Mouse (Mus musculus) embryonic facial prominence, embryonic 10.5 days (tissue): Measurements from ENCODE around the gene Tmie. TPM values are rescaled to one million over a fixed set of nuclear protein-coding genes. Genes with fewer than 3 reads are reported as not detected.

ENCODE experiments used
- DNase-seq: peaks from one replicate; pipeline ENCODE4 v3.0.0-alpha.2; 2017; ENCODE audit warnings: low spot score
- H3K27ac ChIP-seq: fragments of 300-500 bp; sonication (generic); replicated peaks from 2 replicates; pipeline ENCODE4 v1.5.1; 2016; ENCODE audit warnings: mild to moderate bottlenecking
- H3K27me3 ChIP-seq: fragments of 300-500 bp; sonication (generic); replicated peaks from 2 replicates; pipeline ENCODE4 v1.6.1; 2016; ENCODE audit warnings: low read depth, mild to moderate bottlenecking; ENCODE audit not compliant: poor library complexity, severe bottlenecking
- H3K36me3 ChIP-seq: fragments of 300-500 bp; sonication (generic); replicated peaks from 2 replicates; pipeline ENCODE4 v1.6.1; 2016; ENCODE audit warnings: mild to moderate bottlenecking, moderate library complexity
- H3K4me1 ChIP-seq: fragments of 300-500 bp; sonication (generic); 2 replicates; pipeline ENCODE4 v1.6.1; 2016
- H3K4me3 ChIP-seq: fragments of 300-500 bp; sonication (generic); 2 replicates; pipeline ENCODE4 v1.5.1; 2016; ENCODE audit warnings: mild to moderate bottlenecking, moderate library complexity
- H3K9me3 ChIP-seq: fragments of 300-500 bp; sonication (generic); 2 replicates; pipeline ENCODE4 v1.6.1; 2016; ENCODE audit warnings: mild to moderate bottlenecking
- WGBS: fragments of 180-500 bp; shearing (Covaris S2); methylation state at CpG from one replicate; pipeline ENCODE4 v1.1.7; 2016; 5-methylcytosine and 5-hydroxymethylcytosine counted together
- polyA plus RNA-seq: library from polyadenylated mRNA; unstranded; fragments of >200 nt; fragmentation: Nextera tagmentation; extraction: Ambion mirVana; gene quantifications from 2 replicates; pipeline ENCODE4 v1.2.1, GENCODE M21; 2016

Tmie gene
- polyA plus RNA-seq, 1 experiment from 2014 or later: 0.60 TPM

DNA sequence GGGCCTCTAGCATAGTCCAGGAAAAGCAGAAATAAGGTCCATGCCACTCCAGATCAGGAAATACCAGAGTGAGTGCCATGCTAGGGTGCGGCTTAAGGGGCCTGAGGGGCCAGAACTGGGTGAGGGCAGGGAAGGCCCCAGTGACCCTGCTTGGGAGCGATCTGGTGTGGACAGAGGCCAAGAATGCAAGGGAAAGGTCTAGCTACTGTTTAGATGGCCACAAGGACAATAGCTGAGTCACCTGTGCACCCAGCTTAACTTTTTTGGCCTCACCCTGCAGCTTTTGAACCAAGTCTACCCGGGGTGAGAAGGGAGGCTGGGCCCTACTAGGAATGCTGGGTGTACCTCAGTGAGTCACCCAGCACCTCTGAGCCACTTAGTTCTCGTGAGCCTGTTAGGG, 859 bp upstream of the Tmie start:
- H3K9me3 ChIP-seq: no peaks in the 10 kb centered on the region
- no peaks in the 10 kb centered on the region for H3K36me3 ChIP-seq
- 69% methylated on average over 4 of the region's 4 CpGs for WGBS
- no peak overlapping the region for H3K27ac ChIP-seq
- H3K4me3 ChIP-seq: peak overlapping the region; percentile 70
- no peak for DNase-seq
- H3K4me1 ChIP-seq: peaks cover 23% of the 10 kb centered on the region
- peaks cover 62% of the 10 kb centered on the region for H3K27me3 ChIP-seq

DNA sequence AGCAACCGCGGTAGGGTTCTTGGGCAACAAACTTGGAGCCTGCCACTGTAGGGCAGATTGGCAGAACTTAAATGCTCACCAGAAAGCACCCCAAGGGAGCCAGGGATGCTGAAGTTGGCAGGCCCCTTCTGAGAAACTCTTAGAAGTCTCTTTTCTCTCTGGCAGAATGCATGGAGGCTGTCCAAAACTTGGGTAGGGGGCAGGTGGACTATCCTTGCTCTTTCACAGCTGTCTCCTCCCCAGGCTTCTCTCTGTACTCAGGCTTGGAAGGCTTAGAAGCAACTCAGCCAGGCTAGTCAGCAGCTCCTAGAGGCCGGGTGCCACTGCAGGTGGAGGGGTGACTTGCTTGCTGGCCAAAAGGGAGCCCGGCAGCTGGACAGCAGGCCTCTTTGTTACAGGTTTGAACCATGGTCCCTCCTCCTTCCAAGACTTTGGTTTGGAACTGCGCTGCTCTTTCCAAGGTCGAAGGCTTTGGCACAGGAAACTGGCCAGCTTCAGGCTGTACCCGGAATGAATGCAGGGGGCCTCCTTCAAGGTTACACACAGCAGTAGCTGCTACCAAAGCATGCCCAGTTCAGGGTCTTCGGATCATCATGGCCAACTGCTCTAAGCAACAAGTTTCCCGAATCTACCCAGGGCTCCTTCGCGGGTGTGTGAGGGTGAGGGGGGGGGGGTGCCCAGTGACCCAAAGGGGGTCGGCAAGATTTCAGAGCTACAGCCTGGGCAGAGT, 557 bp downstream of the Tmie start, which contains the start of gene Als2cl:
Gene Als2cl (plus strand): TSS at position 680 of the 730 bp plus-strand sequence.
- peak within 1 kb of the TSS; percentile 70 for H3K4me3 ChIP-seq
- H3K36me3 ChIP-seq: no peaks in the 10 kb centered on the region
- H3K27me3 ChIP-seq: peaks cover 74% of the 10 kb centered on the region
- H3K9me3 ChIP-seq: no peaks in the 10 kb centered on the region
- WGBS: 14% methylated on average over 12 of the region's 12 CpGs
- H3K4me1 ChIP-seq: peaks cover 37% of the 10 kb centered on the region
- H3K27ac ChIP-seq: peak within 1 kb of the TSS; percentile 65
- peak; percentile 36 for DNase-seq

DNA sequence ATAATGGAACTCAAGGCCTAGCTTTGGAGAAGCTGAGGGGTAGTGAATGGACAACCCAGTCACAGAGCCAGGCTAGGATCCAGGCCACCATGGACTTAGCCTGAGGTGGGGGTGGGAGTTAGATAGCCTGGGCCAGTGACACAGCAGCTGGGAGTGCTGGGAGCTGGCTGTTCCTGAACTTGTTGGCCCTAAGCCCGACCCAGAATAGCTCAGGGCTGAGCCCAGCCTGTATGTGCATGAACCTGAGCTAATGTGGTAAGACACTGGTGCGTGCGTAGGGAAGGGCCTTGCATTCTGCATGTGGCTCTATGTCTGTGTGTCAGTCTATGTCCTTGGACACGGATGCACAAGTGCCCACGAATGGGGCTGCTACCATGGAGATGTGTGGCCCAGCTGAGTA, 2.0 kb downstream of the Tmie start:
- no peak overlapping the region for H3K27ac ChIP-seq
- H3K36me3 ChIP-seq: no peaks in the 10 kb centered on the region
- H3K9me3 ChIP-seq: no peaks in the 10 kb centered on the region
- H3K4me3 ChIP-seq: no peak overlapping the region
- no peak for DNase-seq
- H3K4me1 ChIP-seq: peaks cover 44% of the 10 kb centered on the region
- peaks cover 88% of the 10 kb centered on the region for H3K27me3 ChIP-seq
- 88% methylated on average over 5 of the region's 5 CpGs for WGBS

DNA sequence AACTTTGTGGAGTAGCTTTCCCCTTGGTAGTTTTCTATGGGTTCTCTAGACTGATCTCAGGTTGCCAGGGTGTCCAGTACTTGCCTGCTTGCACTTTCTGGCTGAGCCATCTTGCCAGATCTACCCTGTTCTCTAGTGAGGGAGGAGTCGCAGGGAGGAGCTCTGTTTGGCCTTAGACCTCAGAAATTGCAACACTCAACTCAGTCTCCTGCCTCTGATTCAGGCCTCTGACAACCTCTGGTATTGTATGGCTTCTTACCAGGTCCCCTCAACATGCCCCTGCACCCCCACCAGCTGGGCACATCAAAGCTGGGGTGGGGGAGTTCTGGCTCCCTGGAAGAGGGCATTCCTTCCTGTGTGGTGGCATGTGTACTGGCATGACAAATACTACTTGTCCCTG, 2.6 kb downstream of the Tmie start:
- DNase-seq: no peak
- Histone ChIP-seq H3K9me3 (no peaks in the 10 kb centered on the region), H3K4me1 (peaks cover 44% of the 10 kb centered on the region), H3K27me3 (peaks cover 91% of the 10 kb centered on the region), H3K27ac (no peak overlapping the region), H3K36me3 (no peaks in the 10 kb centered on the region), H3K4me3 (no peak overlapping the region)
- WGBS: 89% methylated on average over 1 of the region's 1 CpGs

DNA sequence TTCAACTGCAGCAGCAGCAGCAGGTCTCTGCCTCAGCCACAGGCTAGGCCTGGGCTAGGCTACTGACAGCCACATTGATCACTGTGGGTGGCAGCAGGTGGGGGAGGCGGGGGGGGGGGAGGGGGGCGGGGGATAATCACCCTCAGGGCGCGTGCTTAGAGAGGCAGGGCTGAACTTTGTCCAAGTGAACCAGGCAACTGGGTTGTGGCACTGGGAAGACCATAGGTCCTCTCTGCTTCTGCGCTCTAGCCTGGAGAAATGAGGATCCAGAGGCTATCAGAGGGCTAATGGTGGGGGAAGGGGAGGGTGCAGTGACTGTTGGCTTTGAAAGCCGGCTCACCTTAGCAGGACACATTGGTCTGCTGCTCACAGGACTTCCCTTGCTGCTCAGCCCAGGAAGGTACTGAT, 4.6 kb downstream of the Tmie start:
- Histone ChIP-seq H3K27ac (no peak overlapping the region), H3K27me3 (peaks cover 89% of the 10 kb centered on the region)

DNA sequence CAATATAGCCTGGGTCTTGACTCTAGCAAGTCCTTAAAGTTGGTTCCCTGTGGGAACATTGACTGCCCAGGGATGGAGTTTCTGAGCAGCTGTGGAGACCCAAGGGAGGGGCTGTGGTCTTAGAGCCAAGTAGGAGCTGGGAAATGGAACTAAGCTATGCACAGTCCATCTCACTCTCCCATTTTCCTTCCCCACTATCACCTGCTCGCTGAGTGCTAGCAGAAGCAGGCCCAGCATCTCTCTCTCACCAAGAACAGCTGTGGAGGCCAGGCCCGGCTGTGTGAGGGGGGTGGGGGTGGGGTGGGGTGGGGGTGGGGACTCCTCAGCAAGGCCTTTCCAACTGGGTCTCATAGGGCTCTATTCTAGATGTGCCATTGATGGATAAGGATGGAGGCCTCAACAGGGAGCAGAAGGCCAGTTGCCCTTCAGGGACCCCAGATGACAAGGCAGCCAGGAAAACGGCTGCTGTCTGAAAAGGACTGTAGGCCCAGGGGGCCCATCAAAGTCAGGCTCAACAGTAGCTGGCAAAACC, 5.2 kb downstream of the Tmie start:
- Histone ChIP-seq H3K27me3 (peaks cover 85% of the 10 kb centered on the region), H3K4me3 (peak overlapping the region; percentile 5; the same call in 1 of the 2 replicates), H3K36me3 (no peaks in the 10 kb centered on the region), H3K27ac (no peak overlapping the region), H3K9me3 (no peaks in the 10 kb centered on the region), H3K4me1 (peaks cover 32% of the 10 kb centered on the region)
- 18% methylated on average over 3 of the region's 3 CpGs for WGBS
- DNase-seq: no peak

More for the DNA sequence above, 4.6 kb downstream of the Tmie start:
- no peaks in the 10 kb centered on the region for H3K9me3 ChIP-seq
- H3K4me1 ChIP-seq: peaks cover 36% of the 10 kb centered on the region
- 11% methylated on average over 6 of the region's 6 CpGs for WGBS
- no peaks in the 10 kb centered on the region for H3K36me3 ChIP-seq
- peak overlapping the region; percentile 5; the same call in 1 of the 2 replicates for H3K4me3 ChIP-seq
- DNase-seq: peak; percentile 57

DNA sequence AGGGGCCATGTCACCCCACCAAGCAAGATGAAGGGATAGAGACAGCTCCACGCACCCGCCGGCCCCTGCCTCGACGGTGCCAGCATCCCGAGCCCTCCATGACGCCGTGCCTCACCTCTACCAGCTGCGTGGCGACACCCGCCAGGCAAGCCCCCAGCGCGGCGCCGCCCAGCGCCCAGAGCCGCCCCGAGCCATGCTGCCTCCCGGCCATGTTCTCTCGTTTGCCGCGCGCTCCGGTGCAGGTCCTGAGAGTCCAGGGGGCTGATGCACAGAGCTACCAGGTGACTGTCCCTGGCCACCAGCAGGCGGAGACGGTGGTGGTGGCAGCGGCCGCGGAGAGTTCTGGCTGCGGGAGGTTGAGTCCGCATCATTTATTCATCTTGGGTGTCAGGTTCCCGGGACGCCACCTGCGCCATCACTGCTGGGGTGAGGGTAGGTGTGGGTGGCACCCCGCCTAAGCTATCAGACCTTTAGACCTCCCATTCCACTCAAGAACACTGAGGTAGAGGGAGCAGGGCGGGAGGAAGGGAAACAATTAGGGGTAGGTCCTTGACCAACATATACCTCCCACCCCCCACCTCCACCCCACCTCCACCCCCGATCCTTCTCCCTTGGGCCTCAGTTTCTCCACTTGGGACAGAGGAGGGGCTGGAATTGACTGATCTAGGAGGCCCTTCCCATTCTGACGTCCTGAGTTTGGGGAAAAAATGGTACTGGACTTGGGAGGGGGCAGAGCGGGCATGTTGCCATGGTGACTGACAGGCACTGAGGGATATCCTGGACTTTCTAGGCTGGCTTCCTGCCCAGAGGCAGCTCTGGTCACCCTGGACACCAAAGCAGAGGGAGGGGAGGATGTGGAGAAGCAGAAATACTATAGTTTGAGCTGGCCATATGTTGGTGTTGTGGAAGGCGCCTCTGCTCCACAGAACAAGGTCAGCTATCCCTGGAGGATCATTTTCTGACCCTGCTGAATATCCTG, 5.9 kb downstream of the Tmie start:
- H3K27me3 ChIP-seq: peaks cover 78% of the 10 kb centered on the region
- peak overlapping the region; percentile 54 for H3K4me3 ChIP-seq
- no peaks in the 10 kb centered on the region for H3K9me3 ChIP-seq
- DNase-seq: peak; percentile 50
- H3K4me1 ChIP-seq: peaks cover 27% of the 10 kb centered on the region
- H3K36me3 ChIP-seq: no peaks in the 10 kb centered on the region
- peak overlapping the region; percentile 54 for H3K27ac ChIP-seq
- 9% methylated on average over 40 of the region's 40 CpGs for WGBS

DNA sequence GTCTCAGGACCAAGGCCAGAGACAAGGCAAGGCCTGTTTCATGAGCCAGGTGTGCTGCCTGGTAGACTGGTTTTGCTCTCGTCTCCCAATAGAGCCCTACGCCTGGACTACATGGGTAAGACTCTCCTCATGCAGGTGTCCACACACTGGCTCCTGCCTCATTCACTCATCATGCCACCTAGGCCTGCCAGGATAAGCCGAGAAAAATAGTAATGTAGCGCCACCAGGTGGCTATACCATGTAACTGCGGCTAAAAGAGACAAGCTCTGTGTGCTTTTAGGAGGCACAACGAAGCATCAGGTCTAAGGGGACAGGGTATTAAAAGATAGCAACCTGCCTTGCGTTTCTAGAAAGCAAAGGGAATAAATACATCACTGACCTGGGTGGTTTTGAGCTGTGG, 8.9 kb downstream of the Tmie start:
- H3K4me1 ChIP-seq: peaks cover 29% of the 10 kb centered on the region
- WGBS: 16% methylated on average over 7 of the region's 7 CpGs
- H3K4me3 ChIP-seq: no peak overlapping the region
- H3K27me3 ChIP-seq: peaks cover 53% of the 10 kb centered on the region
- no peaks in the 10 kb centered on the region for H3K36me3 ChIP-seq
- H3K9me3 ChIP-seq: no peaks in the 10 kb centered on the region
- peak; percentile 61 for DNase-seq
- H3K27ac ChIP-seq: no peak overlapping the region

DNA sequence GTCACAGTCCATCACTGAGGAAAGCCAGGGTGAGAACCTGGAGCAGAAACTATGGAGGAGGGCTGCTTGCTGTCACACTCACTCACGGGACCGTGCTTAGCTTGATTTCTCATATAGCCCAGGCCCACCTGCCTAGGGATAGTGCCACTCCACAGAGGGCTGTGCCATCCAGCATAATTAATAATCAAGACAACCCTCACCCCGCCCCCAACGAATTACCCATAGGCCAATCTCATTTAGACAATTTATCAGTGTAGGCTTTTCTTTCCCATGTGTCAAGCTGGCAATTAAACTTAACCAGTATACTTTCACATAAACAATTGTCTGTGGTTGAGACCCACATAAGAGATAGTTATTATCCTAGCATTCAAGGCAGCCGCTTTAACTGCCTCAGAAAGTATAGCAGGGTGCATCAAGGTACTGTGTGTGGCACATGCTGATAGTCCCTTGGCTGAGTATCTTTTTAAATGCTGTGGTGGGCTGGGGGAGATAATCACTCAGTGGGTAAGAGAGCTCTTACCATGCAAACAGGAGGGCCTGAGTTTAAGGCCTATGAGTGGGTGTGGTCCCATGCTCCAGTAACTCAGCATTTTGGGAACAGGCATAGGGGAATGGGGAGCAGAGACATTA, 20.8 kb downstream of the Tmie start:
- H3K36me3 ChIP-seq: no peaks in the 10 kb centered on the region
- 90% methylated on average over 5 of the region's 5 CpGs for WGBS
- H3K9me3 ChIP-seq: no peaks in the 10 kb centered on the region
- H3K4me1 ChIP-seq: peaks cover 17% of the 10 kb centered on the region
- H3K27me3 ChIP-seq: peaks cover 48% of the 10 kb centered on the region
- no peak overlapping the region for H3K27ac ChIP-seq
- no peak overlapping the region for H3K4me3 ChIP-seq
- DNase-seq: no peak

DNA sequence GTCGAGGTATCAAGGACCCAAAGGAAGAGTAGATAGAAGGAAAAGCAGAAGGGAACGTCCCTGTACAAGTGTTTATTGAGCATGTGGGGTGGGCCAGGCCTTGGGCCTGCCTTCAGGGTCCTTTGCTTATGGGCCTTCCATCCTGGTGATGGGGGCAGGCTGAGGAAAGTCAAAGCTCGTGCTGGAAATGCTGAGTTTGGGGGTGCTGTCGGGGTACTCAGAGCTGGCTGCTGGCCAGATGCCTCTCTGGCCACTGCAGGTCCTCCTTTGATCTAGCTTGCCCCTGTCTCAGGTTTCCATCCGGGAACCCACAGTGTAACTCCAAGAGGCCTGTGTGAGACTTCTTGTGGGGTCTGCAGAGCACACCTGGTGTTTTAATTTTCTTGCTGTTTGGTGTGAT, 21.4 kb downstream of the Tmie start:
- H3K27me3 ChIP-seq: peaks cover 48% of the 10 kb centered on the region
- no peak overlapping the region for H3K27ac ChIP-seq
- DNase-seq: no peak
- WGBS: 49% methylated on average over 5 of the region's 5 CpGs
- no peaks in the 10 kb centered on the region for H3K36me3 ChIP-seq
- H3K9me3 ChIP-seq: no peaks in the 10 kb centered on the region
- H3K4me3 ChIP-seq: no peak overlapping the region
- H3K4me1 ChIP-seq: peaks cover 17% of the 10 kb centered on the region

DNA sequence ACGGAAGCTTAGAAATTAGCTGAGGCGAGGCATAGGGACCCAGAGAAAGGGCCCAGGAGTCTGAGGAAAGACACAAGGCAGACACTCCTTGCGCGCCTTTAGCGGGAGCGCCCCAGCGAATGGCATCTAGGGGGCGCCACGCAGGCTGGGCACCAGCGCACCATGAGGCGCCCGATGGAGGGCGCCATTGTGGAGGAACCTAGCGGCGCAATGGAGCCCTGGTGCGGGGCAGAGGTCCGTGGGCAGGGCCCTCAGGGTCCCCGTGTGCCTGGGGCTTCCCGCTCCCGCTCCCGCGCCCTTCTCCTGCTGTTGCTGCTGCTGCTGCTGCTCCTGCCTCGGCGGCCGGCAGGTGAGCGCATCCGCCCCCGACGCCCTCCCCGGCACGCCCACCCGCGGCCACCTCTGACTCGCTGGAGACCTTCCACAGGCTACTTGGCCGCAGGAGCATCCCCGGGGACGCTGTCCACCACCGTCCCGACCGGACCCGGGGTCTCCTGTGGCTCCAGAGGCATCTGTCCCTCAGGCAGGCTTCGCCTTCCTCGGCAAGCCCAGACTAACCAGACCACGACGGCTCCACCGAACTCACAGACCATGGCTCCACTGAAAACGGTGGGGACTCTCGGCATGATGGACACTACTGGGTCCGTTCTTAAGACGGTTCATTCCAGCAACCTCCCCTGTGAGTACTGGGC, 22.0 kb downstream of the Tmie start, which contains the start of gene Prss50:
Gene Prss50 (plus strand): TSS at position 187 of the 692 bp plus-strand sequence.
- H3K27me3 ChIP-seq: peaks cover 48% of the 10 kb centered on the region
- H3K36me3 ChIP-seq: no peaks in the 10 kb centered on the region
- H3K27ac ChIP-seq: peak within 1 kb of the TSS; percentile 65; the same call in 1 of the 2 replicates
- 9% methylated on average over 50 of the region's 50 CpGs for WGBS
- H3K9me3 ChIP-seq: no peaks in the 10 kb centered on the region
- peak within 1 kb of the TSS; percentile 58 for H3K4me3 ChIP-seq
- peak; percentile 61 for DNase-seq
- H3K4me1 ChIP-seq: peaks cover 17% of the 10 kb centered on the region
